Mouse (Mus musculus): Measurements from ENCODE around the gene Fam189a2.

DNA sequence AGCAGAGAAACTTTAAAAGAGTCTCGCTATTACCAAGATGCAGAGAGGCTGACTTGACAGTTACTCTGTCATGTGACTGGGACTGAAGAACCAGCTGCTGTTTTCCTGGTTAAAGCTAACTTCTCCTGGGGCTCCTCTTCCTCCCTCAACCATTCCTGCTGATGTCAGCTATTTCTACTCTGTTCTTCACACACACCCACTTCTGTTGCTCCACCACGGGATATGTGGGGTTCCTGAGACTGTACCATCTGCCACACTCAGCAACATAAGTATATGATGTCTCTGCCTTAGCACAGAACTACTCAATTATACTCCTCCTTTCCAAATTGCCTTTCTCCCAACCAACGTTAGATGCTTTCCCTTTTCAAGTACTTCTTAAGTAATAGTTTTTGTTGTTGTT, 50.2 kb downstream of the Fam189a2 start:
- TF ChIP-seq CTCF (IDR thresholded peaks at IDR 0.05; ENCODE audit: borderline replicate concordance, control insufficient read depth, extremely low read depth, insufficient read depth, low read length, poor library complexity), result no peak
- no peak for TF ChIP-seq POLR2A (IDR thresholded peaks at IDR 0.05; ENCODE audit: control insufficient read depth, extremely low read depth, insufficient read depth, low read length, poor library complexity)

Data from thymus, adult 2 months (tissue).